Mouse (Mus musculus) embryonic facial prominence, embryonic 11.5 days (tissue): Measurements from ENCODE around the gene Tmc3. TPM values are rescaled to one million over a fixed set of nuclear protein-coding genes. Genes with fewer than 3 reads are reported as not detected.
A peak's percentile ranks its signal among the peaks of the same experiment; 100 is the strongest.

Experiments
- ATAC-seq: fragments of 200-750 bp; cut with Nextera tagmentation; replicated peaks from 2 replicates; pipeline ENCODE4 v1.8.0; 2017; ENCODE audit warnings: low read depth; ENCODE audit not compliant: insufficient number of reproducible peaks, low FRiP score, low TSS enrichment
- DNase-seq: peaks from one replicate; pipeline ENCODE4 v3.0.0-alpha.2; 2015; ENCODE audit warnings: low spot score
- H3K27ac ChIP-seq: fragments of 300-500 bp; sonication (generic); replicated peaks from 2 replicates; pipeline ENCODE4 v1.5.1; 2014; ENCODE audit warnings: mild to moderate bottlenecking, low read depth, low read length, control low read depth
- H3K27me3 ChIP-seq: fragments of 300-500 bp; sonication (generic); 2 replicates; pipeline ENCODE4 v1.6.1; 2014; ENCODE audit warnings: mild to moderate bottlenecking, low read length, moderate library complexity, mixed read lengths; ENCODE audit not compliant: control insufficient read depth, insufficient read depth
- H3K36me3 ChIP-seq: fragments of 300-500 bp; sonication (generic); replicated peaks from 2 replicates; pipeline ENCODE4 v1.6.1; 2014; ENCODE audit warnings: low read depth, mild to moderate bottlenecking, low read length, moderate library complexity, mixed read lengths; ENCODE audit not compliant: control insufficient read depth, insufficient read depth
- H3K4me1 ChIP-seq: fragments of 300-500 bp; sonication (generic); 2 replicates; pipeline ENCODE4 v1.6.1; 2014; ENCODE audit warnings: low read length, mixed read lengths; ENCODE audit not compliant: control insufficient read depth, insufficient read depth
- H3K4me2 ChIP-seq: fragments of 300-500 bp; sonication (generic); 2 replicates; pipeline ENCODE4 v1.6.1; 2014; ENCODE audit warnings: low read depth, mild to moderate bottlenecking, control low read depth, low read length, moderate library complexity
- H3K4me3 ChIP-seq: fragments of 300-500 bp; sonication (generic); 2 replicates; pipeline ENCODE4 v1.5.1; 2014; ENCODE audit warnings: low read depth, low read length, control low read depth
- H3K9ac ChIP-seq: fragments of 300-500 bp; sonication (generic); replicated peaks from 2 replicates; pipeline ENCODE4 v1.6.1; 2014; ENCODE audit warnings: mild to moderate bottlenecking, control low read depth, low read length
- H3K9me3 ChIP-seq: fragments of 300-500 bp; sonication (generic); replicated peaks from 2 replicates; pipeline ENCODE4 v1.6.1; 2016; ENCODE audit warnings: mild to moderate bottlenecking, low read length, inconsistent platforms, mixed read lengths; ENCODE audit not compliant: control insufficient read depth
- WGBS: fragments of 180-500 bp; shearing (Covaris S2); extraction: QIAGEN DNeasy Blood & Tissue Kit; methylation state at CpG from one replicate; pipeline ENCODE4 v1.1.7; 2014; 5-methylcytosine and 5-hydroxymethylcytosine counted together
- polyA plus RNA-seq: library from polyadenylated mRNA; unstranded; fragments of >200 nt; fragmentation: Nextera tagmentation; extraction: Ambion mirVana; gene quantifications from 2 replicates; pipeline ENCODE4 v1.2.1, GENCODE M21; 2014

The Tmc3 gene
- polyA plus RNA-seq, 1 experiment from 2014 or later = 1.1 TPM

DNA sequence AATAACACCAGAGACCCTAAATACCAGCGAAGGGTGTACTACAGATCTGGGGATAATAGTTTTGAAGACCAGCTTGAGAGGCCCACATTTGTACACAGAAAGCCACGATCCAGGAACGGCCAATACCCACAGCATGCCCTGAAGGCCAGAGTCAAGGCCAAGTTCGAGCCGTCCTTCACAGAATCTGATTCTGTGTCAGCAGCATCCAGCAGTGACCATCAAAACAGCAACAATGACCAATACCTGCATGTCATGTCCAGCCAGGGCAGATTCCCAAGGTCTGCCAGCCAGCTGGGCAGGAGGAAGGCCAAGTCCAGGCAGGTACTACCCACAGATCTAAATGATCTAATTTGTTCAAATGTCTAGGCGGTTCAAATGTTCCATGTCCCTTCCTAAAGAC is 37.9 kb downstream of the Tmc3 start:
- Histone ChIP-seq H3K4me2 (no peak overlapping the region), H3K4me1 (no peaks in the 10 kb centered on the region), H3K27me3 (no peaks in the 10 kb centered on the region), H3K4me3 (no peak overlapping the region), H3K36me3 (no peaks in the 10 kb centered on the region), H3K27ac (no peak overlapping the region), H3K9me3 (no peaks in the 10 kb centered on the region), H3K9ac (no peak overlapping the region)
- WGBS = 91% methylated on average over 6 of the region's 6 CpGs
- DNase-seq (no peak), ATAC-seq (no peak)

DNA sequence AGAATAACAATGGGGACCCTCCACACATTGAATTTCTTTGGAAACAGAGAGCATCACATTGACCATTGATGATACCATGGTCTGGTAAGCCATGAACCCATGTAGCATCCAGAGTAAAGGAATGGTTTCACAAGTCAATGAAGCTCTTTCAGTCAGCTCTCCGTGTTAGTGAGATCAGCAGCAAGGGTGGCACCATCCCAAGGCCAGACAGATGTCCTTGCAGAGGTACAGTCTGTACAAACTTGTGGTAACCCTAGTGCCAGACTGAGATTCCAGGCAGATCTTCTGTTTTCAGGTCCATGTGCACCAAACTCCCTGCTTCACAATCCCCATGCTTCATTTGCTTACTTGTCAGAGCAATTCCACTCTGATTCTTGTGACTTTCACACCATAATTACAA is 39.3 kb downstream of the Tmc3 start:
- H3K36me3 ChIP-seq = no peaks in the 10 kb centered on the region
- H3K27me3 ChIP-seq = no peaks in the 10 kb centered on the region
- no peak overlapping the region for H3K9ac ChIP-seq
- DNase-seq (no peak), ATAC-seq (no peak)
- no peaks in the 10 kb centered on the region for H3K9me3 ChIP-seq
- no peak overlapping the region for H3K27ac ChIP-seq
- no peaks in the 10 kb centered on the region for H3K4me1 ChIP-seq
- H3K4me3 ChIP-seq = no peak overlapping the region
- 86% methylated on average over 1 of the region's 1 CpGs for whole genome bisulfite sequencing
- no peak overlapping the region for H3K4me2 ChIP-seq

DNA sequence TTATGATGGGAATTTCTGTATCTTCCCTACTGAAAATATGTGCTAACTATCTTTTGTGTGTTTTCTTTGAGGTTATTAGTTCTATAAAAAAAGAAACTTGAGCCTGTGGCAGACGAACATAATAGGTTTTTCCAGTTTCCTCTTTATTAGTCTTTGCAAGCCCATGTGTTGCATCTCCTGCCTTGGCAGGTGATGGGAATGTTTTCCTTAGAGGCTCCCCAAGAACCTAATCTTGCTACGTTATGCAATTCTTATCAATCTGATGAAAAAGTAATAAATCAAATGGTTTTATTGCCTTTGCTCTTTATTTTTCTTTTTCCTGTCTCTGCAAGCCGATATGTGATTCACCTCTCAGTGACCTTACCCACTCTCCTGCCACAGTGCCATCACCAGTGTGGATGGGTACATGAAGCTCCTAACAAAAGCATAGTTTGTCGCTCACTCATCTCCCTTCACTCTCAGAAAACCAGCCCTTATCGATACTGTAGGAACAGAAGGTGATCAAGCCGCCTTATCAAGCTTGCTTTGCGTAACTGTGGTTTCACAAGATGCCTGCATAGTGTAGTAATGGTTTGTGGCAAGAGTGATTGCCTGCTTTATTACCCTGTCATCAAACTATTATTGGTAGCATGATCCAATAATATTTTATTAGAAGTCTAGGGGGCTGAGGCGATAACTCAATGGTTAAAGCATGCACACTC is 42.0 kb downstream of the Tmc3 start:
- Histone ChIP-seq H3K4me1 (0 out of 2 replicates have a peak, but pooled peaks cover 3% of the 10 kb centered on the region), H3K9me3 (no peaks in the 10 kb centered on the region), H3K9ac (no peak overlapping the region), H3K27ac (no peak overlapping the region), H3K4me3 (no peak overlapping the region), H3K36me3 (no peaks in the 10 kb centered on the region), H3K27me3 (no peaks in the 10 kb centered on the region), H3K4me2 (no peak overlapping the region)
- ATAC-seq = no peak
- WGBS = 90% methylated on average over 8 of the region's 8 CpGs
- DNase-seq = no peak

DNA sequence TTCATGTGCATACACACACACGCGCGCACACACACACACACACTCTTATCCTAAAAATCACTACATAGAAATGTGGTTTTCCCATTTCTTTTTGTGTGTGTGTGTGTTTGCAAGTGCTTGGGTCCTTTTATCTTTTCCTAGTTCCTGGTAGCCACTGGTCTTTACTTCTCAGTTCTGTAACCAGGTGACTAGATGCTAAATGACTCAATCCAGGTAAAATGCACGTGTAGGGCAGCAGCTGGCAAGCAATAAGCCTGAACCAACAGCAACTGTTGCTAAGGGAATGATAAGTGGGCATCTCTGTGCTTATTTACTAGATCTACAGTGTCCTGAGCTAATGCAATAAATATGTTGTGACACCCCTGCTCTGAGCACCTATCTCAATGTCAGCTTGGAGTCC is 42.6 kb downstream of the Tmc3 start:
- Histone ChIP-seq H3K9ac (no peak overlapping the region), H3K9me3 (no peaks in the 10 kb centered on the region), H3K4me1 (0 out of 2 replicates have a peak, but pooled peaks cover 3% of the 10 kb centered on the region), H3K4me2 (no peak overlapping the region), H3K27me3 (no peaks in the 10 kb centered on the region), H3K27ac (no peak overlapping the region), H3K4me3 (no peak overlapping the region), H3K36me3 (no peaks in the 10 kb centered on the region)
- 88% methylated on average over 4 of the region's 4 CpGs for WGBS
- no peak for DNase-seq
- ATAC-seq = no peak

DNA sequence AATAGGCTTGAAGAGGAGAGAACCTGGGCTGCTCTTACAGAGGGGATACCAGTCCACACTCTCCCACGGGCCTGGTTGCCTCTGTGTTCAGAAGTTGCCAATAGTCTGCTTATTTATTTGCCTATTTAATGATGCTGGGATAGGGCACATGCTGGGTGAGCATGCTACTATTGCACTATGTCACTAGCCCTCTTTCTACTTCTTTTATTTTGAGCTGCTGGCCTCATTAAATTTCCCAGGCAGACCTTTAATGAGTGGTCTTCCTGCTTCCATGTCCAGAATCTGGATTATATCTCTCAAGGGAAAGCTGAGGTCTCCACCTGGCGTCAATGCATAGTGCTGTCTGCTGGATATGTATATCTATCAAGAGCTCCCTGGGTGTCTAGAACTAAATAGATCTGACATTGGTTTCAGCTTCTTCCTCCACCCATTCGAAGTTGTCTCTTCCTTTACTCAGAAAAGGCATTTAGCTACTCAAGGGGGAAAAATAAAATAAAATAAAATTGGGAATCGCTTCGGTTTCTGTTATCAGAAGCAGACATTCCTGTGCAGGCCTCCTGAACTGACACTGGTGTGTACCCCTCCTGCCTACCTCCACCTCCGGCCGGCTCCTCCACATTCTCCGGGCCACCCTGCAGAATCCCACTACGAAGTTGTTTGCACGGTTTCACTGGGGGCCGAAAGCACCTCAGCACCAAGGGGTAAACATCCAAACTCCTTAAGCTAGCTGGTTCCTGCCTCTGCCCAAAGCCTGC is 46.5 kb downstream of the Tmc3 start:
- Histone ChIP-seq H3K4me3 (peak overlapping the region; percentile 46), H3K9me3 (no peaks in the 10 kb centered on the region), H3K4me1 (0 out of 2 replicates have a peak, but pooled peaks cover 3% of the 10 kb centered on the region), H3K4me2 (peak overlapping the region; percentile 72), H3K9ac (peak overlapping the region; percentile 49), H3K27ac (no peak overlapping the region), H3K36me3 (no peaks in the 10 kb centered on the region), H3K27me3 (no peaks in the 10 kb centered on the region)
- DNase-seq (no peak), ATAC-seq (no peak)
- WGBS = 14% methylated on average over 11 of the region's 11 CpGs

- WGBS = under 1% methylated on average over 35 of the region's 35 CpGs
- H3K27ac ChIP-seq = no peak within 1 kb of the TSS
Observed at GRCm38 (mm10) chr7:83631828-83632681, 47.3 kb downstream of the Tmc3 start, which contains the start of gene Stard5. TSS of gene Stard5 (plus strand) at chr7:83631959.

DNA sequence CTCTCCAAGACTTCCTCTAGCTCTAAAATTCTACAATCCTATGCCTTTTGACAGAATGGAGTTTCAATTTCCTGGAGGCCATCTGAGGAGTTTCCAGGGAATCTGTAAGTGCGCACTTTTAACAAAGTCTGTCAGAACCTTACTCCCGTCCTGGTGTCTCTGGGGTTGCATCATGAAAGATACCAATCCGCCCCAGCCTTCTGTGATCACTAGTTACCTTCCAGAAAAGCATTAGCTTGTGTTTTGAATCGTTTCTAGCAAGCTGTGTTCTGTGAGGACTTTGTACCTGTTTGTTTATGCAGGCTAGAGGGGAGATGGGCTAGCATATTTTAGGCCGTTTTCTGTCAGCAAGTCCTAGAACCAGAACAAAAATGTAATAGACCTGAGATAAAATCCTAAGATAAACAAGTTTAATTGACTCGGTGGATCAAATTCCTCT is 48.0 kb downstream of the Tmc3 start:
- DNase-seq (no peak), ATAC-seq (no peak)
- H3K4me2 ChIP-seq = peak overlapping the region; percentile 72
- H3K9ac ChIP-seq = no peak overlapping the region; the same call in 1 of the 2 replicates
- no peak overlapping the region for H3K27ac ChIP-seq
- H3K9me3 ChIP-seq = no peaks in the 10 kb centered on the region
- H3K27me3 ChIP-seq = no peaks in the 10 kb centered on the region
- no peaks in the 10 kb centered on the region for H3K36me3 ChIP-seq
- 40% methylated on average over 6 of the region's 6 CpGs for WGBS
- 0 out of 2 replicates have a peak, but pooled peaks cover 3% of the 10 kb centered on the region for H3K4me1 ChIP-seq
- H3K4me3 ChIP-seq = peak overlapping the region; percentile 46; the same call in 1 of the 2 replicates

More at GRCm38 (mm10) chr7:83631828-83632681, 47.3 kb downstream of the Tmc3 start, which contains the start of gene Stard5:
- peak; percentile 96 for ATAC-seq
- peak within 1 kb of the TSS; percentile 72 for H3K4me2 ChIP-seq
- H3K4me1 ChIP-seq = 0 out of 2 replicates have a peak, but pooled peaks cover 3% of the 10 kb centered on the region
- DNase-seq = peak; percentile 95
- no peaks in the 10 kb centered on the region for H3K9me3 ChIP-seq
- peak within 1 kb of the TSS; percentile 64 for H3K9ac ChIP-seq
- no peaks in the 10 kb centered on the region for H3K27me3 ChIP-seq
- no peaks in the 10 kb centered on the region for H3K36me3 ChIP-seq
- peak within 1 kb of the TSS; percentile 46 for H3K4me3 ChIP-seq
